Mouse (Mus musculus) layer of hippocampus, postnatal 14 days (tissue): ENCODE data around the gene Golga7b. TPM values are rescaled to one million over a fixed set of nuclear protein-coding genes. Genes with fewer than 3 reads are reported as not detected.

Experiments
- DNase-seq, 2 experiments: peaks; one replicate each; pipeline ENCODE4 v3.0.0; 2021 to 2022; ENCODE audit warnings: low spot score in 2 of 2, mixed read lengths in 1 of 2
- long read RNA-seq, 2 experiments: library from polyadenylated mRNA; stranded (forward); transcript quantifications; one replicate each; pipeline ENCODE4 v2.0.0; 2021
- total RNA-seq, 2 experiments: library from RNA; stranded (reverse); gene quantifications; 2 replicates each; pipeline ENCODE4 v1.2.3; 2021

Gene Golga7b
- 10 to 100 TPM; 82.6 to 85.8 TPM for total RNA-seq
- long read RNA-seq, experiment 1, transcript Golga7b-201 (5 exons, 2,823 nt) = major isoform, 69 of 84 reads
- long read RNA-seq, experiment 1, partial matches to known transcripts = 14 of 84 reads
- long read RNA-seq, experiment 1, other reads (novel, unspliced or antisense) = 1 of 84 reads
- long read RNA-seq, experiment 2, transcript Golga7b-201 (5 exons, 2,823 nt) = major isoform, 78 of 103 reads
- long read RNA-seq, experiment 2, partial matches to known transcripts = 6 of 103 reads
- long read RNA-seq, experiment 2, other reads (novel, unspliced or antisense) = 19 of 103 reads

DNA sequence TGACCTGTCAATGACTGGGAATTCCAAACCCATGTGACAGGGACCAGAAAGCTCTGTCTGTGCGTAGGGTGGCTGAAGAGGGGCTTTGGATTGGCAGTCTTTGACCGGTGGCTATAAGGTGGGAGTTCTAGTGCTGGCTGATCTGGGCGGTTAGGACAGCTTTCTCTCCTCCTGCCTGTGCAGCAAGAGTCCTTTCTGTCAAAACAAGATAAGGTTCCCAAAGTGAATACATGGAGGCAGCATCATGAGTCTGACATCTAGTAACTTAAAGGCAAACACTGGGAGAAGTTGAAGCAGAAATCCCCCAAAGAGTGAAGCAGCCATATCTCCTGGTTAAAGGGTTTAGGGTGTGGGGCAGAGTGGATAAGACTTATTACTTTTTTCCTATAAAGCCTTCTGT, at the start of gene Golga7b:
Gene Golga7b, plus strand, starts transcription at position 56 of the 400 bp plus-strand sequence.
- DNase-seq = no peak

DNA sequence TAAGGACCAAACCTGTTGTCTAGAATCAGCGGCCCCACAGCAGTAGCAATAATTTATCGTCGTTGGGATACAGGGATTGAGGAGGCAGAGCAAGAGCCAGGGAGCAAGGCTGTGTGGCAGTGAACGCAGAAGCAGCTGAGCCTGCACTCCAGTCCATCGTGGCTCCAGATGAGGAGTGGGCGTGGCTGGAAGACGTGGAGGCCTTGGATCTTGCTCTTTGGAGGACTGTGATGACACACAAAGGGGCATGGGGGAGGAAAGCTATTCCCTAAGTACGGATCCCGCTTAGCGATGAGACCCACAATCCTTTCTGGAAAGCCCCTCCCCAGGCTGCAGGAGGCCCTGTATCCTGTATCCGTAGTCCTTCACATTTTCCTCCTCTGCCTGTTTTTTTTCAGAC, 49.3 kb upstream of the Golga7b start:
- no peak for DNase-seq

DNA sequence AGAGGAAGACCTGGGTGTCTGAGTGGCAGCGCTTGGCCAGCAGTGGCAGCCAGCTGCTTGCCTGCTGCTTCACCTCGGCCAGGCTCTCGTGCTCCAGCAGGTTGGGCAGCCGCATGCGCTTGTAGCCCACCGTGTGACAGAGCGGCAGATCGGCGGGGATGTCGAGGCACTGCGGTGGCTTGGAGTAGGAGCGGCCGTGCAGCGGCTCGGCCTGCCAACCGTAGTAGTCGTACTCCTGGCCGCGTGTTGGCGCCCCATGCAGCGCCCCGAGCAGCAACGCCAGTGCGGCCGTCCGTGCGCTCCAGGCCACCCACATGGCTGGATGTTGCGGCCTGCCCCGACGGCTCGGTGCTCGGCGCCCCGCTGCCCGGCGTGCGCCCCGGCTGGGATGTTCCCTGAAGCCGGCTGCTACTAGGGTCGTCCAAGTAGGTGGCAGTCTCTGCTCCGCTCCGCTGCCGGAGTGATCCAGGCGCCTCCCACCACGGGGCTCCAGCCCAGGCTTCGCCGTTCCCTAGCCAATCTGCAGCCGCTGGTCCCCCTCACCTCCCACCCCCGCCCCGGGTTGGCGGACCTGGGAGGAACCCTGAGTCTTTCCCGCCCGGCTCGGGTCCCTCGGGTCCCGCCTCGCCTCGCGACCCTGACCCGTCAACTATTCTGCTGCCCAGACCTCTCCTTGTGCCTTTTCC, 45.5 kb upstream of the Golga7b start, which contains the start of gene Sfrp5:
Gene Sfrp5, minus strand, starts transcription at position 557 of the 686 bp plus-strand sequence.
- DNase-seq = no peak

DNA sequence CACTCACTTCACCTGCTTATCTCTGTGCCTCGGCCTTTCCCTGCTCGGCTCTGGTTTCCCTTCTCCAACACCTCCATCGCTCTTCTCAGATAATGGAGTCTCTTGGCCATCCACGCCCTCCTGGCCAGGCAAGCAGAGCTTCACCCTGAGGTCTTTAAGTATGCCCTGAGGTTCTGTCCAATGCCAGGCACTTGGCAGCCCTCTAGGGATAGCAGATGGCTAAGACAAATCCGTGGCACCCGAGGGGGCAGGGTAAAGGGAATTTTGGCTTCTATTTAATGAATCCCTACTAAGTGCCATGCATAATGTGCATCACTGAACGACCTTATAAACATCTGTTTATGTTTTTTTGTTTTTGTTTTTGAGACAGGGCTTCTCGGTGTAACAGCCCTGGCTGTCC, 44.9 kb upstream of the Golga7b start:
- no peak for DNase-seq

DNA sequence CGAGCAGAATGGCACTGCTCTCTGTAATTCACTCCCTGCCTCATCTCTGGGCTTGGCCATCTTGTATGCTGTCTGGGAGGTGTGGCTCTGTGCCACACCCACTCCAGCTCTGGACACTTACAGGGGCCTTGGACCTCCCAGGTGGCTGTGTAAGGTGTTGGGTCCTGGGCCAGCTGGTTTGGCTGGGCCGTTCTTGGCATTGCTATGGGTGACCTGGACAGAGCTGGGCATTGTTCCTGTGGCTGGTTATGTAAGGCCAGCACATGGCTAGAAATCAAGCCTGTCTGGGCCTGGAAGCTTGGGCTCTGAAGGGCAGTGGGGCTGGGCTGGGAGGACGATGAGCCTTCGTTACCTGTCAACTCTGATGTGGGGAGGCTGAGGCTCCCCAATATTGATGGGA, 43.1 kb upstream of the Golga7b start:
- DNase-seq = no peak

DNA sequence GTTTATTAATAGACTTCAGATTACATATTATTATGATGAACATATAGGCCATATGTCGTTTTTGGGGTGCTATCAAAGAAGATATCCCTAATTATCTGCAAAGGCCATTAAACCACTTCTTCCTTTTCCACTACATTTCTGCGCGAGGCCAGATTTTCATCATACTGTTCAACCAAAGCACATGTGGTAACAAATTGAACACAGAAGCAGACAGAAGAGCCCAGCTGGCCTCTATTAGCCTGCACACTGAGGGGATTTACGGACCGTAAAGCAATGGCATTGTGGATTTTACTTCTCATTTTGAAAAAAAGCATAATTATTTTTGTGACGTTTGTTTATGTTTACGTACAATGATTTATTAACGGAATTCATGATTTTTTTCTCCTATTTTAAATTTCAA, 42.2 kb upstream of the Golga7b start:
- no peak for DNase-seq

DNA sequence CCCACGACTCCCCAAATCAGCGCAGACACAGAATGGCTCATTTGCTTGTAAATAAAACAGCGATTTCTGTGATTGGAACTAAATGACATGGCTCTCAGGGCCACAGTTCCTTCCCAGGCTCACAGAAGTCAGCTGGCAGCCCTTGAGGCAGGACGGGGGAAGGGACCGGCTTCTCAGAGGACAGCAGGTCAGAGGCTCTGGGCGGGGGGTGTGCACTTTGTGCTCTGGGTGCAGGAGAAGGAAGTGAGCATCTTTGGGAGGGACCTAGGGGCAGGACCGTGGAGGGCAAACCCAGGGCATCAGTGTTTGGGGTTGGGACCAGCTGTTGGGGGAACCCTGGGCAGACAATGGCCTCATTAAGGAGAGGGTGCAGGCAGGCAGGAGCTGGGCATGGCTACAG, 37.9 kb upstream of the Golga7b start:
- no peak for DNase-seq

DNA sequence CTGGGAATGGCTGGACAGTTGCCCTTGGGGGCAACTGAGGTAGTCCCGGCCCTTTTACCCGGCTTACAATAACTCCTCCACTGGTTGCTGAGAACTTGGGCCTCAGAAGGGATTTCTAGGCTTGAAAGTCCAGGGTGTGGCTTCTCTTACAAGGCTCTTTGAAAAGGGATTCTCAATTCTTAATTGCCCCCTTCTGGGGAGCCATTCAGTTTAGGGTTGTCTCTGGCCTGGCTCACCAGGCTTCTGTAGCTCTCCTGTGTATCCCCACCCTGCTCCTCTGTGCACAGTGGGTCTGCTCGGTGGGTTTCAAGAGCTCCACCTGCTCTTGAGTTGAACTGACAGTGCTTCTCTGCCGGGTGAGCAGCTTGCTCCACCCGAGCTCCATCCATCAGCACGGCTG, 37.4 kb upstream of the Golga7b start:
- no peak for DNase-seq

DNA sequence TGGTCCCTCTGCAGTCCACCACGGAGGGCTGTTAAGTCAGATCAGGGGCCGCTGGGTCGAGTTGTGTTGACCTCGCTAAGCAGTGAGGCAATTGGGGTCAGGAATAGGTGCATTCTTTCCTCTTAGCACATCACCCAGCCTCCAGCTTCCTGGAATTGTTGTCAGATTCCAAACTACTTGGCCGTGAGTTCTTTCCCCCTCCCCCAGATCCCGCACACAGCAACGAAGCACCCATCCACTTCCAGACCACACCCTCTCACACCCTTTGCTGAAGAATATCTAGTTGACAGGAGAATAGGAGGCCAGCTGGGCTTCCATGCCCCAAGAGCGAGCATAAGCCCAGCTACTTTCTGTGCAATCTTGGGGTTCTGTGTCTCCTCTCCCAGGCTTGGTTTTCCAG, 35.4 kb upstream of the Golga7b start:
- DNase-seq = no peak

DNA sequence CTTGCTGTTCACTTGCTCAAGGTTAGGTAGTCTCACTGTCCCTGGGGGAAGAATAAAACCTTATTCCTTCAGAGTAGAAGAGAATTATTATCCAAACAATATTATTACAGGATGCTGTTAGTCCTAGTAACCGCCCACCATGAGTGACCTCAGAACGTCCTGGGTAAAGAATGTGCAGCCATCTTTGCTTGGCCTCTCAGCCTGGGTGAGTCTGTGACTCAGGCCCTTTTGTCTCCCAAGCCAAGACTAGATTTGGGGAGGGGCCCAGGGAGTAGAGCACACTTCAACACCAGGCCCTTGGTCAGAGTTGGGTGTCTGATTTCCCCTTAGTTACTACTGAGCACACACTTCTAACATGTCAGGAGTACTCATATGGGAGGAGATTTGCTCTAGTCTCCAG, 32.8 kb upstream of the Golga7b start:
- DNase-seq = no peak

DNA sequence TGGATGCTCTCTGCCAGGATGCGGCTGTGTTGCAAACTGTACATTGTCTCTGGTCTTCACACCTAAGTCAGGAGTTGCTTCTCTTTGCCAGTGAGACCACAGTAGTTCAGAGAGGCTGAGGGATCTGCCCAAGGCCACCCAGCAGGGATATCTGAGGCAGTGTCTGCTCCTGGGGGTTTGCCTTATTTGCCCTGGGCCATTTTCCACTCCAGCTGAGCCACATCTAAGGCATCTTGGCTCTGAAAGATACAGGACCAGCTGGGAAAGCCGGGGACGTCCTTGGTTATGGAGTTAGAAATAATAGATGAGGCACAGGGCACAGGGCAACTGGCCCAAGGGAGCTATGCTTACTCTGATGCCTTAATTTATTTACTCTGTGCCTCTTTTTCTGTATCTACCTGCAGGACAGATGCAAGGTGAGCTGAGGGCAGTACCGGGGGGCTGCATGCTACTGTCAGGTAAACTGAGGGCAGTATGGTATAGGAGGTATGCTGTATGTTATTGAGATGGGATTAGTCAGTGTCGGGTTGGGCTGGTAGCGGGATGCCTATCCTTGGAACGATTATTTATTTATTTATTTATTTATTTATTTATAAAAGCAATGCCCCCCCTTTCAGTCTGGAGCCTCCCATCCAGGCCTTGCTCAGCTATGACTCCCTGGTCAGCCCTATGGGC, 30.5 kb upstream of the Golga7b start:
- DNase-seq = no peak

DNA sequence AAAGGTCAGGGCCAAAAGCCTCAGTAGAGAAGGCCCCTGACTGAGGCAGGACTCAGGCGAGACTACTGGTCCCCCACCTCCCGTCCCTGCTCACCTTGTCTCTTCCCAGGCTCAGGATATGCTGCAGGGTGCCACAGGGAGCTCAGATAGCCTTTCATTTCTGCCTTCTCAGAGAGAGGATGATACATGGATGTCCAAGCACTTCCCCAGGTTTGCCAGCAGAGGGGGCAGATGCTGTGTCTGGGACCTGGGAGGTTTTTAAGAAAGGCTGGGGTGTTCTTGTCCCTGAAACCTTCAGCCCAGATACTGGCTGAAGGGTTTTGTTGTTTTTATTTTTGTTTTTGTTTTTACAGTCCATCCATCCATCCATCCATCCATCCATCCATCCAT, 30.0 kb upstream of the Golga7b start:
- DNase-seq = peak in 1 of 2 experiments; percentile 57

DNA sequence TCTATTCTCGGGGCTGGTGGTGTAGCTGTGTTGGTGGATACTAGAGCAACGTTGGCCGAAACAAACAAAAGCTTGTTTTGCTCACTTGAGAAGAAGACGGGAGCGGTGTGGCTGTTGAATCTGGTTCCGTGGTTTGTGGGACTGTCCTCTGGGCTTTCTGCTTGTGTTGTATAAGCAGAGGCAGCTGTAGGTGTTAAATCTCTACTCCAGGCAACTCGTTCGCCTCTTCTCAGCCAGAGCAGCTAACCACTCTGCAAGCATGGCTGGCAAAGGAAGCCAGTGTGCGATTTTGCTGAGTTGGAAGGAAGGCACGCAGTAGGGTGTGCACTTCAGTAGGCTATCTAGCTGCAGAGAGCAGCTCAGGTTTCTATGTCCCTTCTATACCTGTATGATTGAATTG, 20.9 kb upstream of the Golga7b start:
- DNase-seq = no peak

DNA sequence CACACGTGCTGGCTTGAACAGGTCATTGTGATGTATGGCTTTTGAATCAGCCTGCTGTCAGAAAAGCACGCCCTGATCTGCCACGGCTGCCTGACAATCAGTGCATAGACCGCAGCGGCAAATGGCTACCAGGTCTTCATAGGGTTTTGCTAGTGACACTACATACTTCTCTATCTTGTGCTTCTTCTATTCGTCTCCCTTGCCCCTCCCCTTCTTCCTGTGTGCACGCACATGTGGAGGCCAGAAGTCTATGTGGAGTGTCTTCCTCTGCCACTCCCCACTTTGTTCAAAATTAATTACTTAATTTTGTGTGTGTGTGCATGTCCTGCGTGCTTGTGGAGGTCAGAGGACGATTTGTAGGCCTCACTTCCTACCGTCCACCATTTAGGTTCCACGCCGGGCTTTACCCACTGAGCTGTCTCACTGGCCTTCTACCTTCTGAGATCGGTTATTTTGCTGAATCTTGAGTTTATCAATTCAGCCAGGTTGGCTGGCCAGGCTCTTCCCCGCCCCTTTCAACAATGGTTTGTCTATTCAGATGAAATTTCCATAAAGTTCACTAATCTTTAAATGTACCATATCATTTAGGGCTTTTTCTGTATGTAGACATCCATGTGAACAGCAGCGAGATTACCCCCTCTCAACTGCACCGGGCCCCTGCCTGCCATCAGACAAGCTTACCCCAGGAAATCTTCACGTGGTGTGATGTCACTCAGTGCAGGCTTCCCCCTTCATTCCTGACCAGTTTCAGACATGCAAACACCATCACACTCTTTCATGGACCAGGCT, 17.7 kb upstream of the Golga7b start:
- DNase-seq = no peak

DNA sequence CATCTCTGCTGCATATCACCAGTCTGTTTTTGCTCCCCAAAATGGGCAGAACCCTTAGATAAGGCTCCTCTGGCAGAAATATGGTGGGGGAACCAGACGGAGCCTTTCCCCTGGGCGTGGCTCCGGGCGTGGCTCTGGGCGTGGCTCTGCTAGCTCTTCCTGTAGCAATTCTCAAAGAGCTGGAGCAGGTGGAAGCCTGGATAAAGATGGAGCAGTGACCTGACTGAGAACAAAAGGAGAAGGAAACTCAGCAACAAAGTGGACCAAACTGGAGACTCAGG, 17.1 kb upstream of the Golga7b start:
- DNase-seq = no peak

DNA sequence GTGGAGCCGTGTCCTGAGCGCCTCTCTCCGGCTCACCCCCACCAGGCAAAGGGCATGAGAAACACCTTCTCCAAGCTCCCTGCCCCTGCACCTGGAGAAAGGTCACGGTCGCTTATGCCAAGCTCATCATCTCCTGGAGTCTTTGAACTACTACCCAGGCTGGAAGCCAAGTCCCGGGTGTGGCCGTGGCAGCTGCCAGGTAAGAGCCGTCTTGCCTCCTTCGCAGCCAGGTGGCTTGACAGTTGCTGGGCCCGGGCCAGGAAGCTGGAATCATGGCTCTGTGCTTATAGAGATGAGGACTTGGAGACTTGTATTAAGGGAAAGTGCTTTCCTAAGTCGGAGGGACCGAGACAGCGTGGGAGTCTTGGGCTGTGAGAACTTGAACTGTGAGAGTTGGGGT, 16.4 kb upstream of the Golga7b start:
- no peak for DNase-seq

DNA sequence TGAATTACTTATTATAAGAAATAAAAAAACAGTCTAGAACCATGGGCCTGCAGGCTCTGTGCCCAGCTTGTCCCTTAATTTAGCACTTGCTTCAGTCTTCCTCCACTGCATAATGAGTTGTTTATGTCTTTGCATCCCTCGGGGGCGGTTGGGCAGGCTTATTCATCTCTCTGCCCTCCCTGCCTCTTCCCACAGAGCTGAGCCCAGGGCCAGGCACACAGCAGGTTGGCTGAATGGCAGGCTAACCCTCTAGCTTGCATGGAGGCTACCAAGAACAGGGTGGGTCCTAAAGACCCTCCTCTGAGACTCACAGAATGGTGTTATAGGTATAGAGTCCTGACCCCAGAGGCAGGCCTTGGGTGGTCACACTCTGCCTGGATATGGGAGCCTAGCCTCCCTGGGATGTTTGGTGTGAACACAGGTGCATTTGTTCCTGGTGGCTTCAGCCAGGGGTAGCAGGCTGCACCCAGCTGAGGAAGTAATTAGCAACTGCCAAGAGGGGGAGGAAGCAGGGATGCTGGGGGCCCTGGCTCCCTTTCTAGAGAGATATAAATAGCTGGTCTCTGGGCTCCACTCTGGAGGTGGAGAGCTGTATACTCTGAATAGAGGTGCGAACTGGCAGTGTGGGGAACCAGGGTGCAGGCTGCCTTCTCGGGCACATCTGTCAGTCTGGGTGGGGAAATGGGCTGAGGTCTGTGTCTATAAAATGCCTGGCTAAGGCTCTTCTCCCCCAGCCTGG, 9.6 kb upstream of the Golga7b start:
- DNase-seq = no peak

DNA sequence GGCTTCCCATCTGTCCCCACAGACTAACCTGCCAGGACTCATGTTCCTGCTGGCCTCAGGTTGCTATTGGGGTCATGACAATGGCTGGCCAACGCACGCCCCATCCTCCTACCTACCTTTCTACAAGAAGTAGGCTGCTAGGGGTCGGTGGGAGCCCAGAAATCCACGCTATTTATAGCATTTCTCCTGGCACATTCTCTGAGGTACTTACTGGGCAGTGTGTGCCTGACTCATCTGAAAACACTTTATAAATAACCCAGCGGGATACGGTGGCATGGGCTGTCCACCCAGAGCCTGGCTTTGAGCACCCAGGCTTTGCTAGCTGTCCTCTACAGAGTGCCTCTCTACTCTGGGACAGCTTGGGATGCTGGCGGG, 9.0 kb upstream of the Golga7b start:
- DNase-seq = no peak

DNA sequence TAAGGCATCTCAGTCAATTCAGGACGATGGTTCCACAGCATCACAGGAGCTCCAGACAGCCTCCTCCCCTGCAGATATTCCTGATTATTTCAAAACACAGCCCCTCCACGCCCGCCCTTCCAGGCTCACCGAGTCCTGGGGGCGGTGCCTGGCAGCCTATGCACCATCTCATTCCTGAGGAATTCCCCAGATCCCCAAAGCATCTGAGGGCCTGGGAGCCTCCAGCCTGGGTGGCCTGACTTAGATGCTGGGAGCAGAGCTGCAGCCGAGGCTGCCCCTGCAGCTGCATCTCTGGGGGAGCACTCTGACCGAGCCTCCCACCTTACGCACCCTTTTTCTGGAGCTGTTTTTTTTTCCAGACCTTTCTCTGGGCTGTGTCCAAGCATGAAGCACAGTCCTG, 6.5 kb upstream of the Golga7b start:
- no peak for DNase-seq

DNA sequence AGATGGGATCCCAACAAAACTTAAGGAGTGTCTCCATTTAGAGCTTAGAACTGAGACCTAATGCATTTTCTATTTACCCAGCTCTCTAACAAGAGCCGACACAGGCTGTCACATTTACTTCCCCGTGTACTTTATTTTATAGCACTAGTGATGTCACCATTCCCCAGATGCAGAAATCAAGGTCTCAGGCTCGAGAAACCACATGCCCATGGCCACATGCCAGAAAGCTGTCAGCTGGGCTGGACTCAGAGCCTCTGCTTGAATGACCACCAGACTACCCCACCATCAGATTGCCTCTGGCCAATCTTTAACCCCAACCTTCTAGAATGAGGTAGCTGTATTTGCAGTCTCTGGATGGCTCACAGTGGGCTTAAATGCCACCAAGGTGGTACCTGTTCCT, 4.0 kb upstream of the Golga7b start:
- no peak for DNase-seq

DNA sequence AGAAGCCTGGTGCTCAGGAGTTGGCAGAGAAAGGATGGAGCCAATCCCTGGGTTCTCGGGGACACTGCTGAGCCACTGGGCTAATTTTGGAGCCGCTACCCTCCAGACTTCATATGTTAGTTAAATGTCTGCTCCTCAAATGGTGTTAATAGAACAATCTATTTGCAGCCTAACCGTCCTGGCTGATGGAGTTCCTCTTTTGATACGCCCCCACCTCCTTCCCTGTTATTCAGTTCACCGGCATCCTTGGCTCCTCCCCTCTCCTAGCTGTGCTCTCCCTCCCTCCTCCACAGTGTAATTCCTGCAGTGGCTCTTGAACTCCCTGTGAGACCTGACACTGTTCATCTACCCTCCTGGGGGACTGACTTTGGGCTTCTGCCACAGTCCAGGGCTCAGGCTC, 748 bp upstream of the Golga7b start:
- DNase-seq = no peak
